Mouse (Mus musculus): ENCODE results near the gene Sarm1.

DNA sequence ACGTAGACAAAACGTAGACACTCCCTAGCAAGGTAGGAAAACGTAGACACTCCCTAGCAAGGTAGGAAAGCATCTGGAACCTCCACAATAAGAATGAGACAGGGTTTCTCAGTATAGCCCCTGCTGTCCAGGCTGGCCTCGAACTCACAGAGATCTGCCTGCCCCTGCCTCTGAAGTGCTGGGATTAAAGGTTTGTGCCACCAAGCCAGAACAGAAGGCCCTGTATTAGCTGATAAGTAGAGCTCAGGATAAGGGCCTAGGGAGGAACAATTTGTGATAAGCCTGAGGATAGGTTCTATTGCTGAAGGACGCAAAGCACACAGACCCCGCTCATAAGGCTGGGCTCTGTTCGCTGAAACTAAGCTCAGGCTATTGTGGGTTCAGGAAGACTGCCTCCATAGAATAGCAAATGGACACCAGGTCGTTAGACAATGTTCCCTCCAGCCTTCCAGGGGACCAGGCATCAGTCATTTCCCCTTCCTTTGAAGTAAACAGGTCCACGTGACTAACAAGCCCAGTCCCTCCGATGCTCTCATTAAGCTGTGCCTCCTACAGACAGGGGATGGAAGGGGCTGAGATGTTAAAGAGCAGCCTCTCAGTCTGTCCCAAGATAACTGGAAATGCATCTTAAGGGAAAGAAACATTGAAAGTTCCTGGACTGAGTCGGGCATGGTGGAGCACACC is 67.2 kb downstream of the Sarm1 start:
- TF ChIP-seq CTCF (IDR thresholded peaks at IDR 0.05; ENCODE audit: low read depth) (no peak), EP300 (IDR thresholded peaks at IDR 0.05; ENCODE audit: low read depth) (no peak)

Data from liver, postnatal 0 days (tissue).